Mouse (Mus musculus) thymus, adult 2 months (tissue): ENCODE data around the gene Mafg. TPM values are rescaled to one million over a fixed set of nuclear protein-coding genes. Genes with fewer than 3 reads are reported as not detected.

ENCODE experiments used
- DNase-seq: peaks from one replicate; pipeline ENCODE4 v3.0.0; 2021
- H3K27ac ChIP-seq: fragments of 200-500 bp; 2 replicates; pipeline ENCODE4 v1.5.1; 2012; ENCODE audit warnings: low read length, control low read depth; ENCODE audit not compliant: control insufficient read depth, insufficient read depth
- H3K27me3 ChIP-seq: fragments of 200-500 bp; 2 replicates; pipeline ENCODE4 v1.6.1; 2012; ENCODE audit warnings: mild to moderate bottlenecking, low read length, moderate library complexity, mixed read lengths; ENCODE audit not compliant: control insufficient read depth, insufficient read depth
- H3K36me3 ChIP-seq: fragments of 200-500 bp; 2 replicates; pipeline ENCODE4 v1.6.1; 2012; ENCODE audit warnings: mild to moderate bottlenecking, low read length, moderate library complexity; ENCODE audit not compliant: control insufficient read depth, insufficient read depth
- H3K4me1 ChIP-seq: fragments of 200-500 bp; replicated peaks from 2 replicates; pipeline ENCODE4 v1.6.1; 2012; ENCODE audit warnings: low read length; ENCODE audit not compliant: control insufficient read depth, insufficient read depth
- H3K4me3 ChIP-seq: fragments of 200-500 bp; 2 replicates; pipeline ENCODE4 v1.5.1; 2012; ENCODE audit warnings: mild to moderate bottlenecking, low read length, control low read depth, moderate library complexity; ENCODE audit not compliant: control insufficient read depth, insufficient read depth
- CTCF ChIP-seq: fragments of 200-500 bp; IDR thresholded peaks from 2 replicates; pipeline ENCODE4 v1.5.1; 2012; ENCODE audit warnings: mild to moderate bottlenecking, control low read depth, low read length, moderate library complexity, borderline replicate concordance; ENCODE audit not compliant: control insufficient read depth, poor library complexity, insufficient read depth; ENCODE audit errors: extremely low read depth
- POLR2A ChIP-seq: fragments of 200-500 bp; IDR thresholded peaks from 2 replicates; pipeline ENCODE4 v1.6.1; 2012; ENCODE audit warnings: mild to moderate bottlenecking, low read length, control low read depth, moderate library complexity; ENCODE audit not compliant: control insufficient read depth, poor library complexity, insufficient read depth; ENCODE audit errors: extremely low read depth
- WGBS: fragments of 180-500 bp; shearing (Covaris S2); methylation state at CpG from one replicate; pipeline ENCODE4 v1.1.7; 2018; 5-methylcytosine and 5-hydroxymethylcytosine counted together
- polyA plus RNA-seq: library from polyadenylated mRNA; depleted of rRNA; stranded (reverse); fragments of >200 nt; gene quantifications from 2 replicates; pipeline ENCODE4 v1.2.3, GENCODE M21; 2012

The Mafg gene
- polyA plus RNA-seq, 1 experiment = 35.5 TPM

- H3K4me3 ChIP-seq = peak overlapping the region; percentile 15
- no peak overlapping the region for H3K27ac ChIP-seq
- peak; percentile 18 for DNase-seq
- H3K27me3 ChIP-seq = peaks cover 25% of the 10 kb centered on the region
- H3K36me3 ChIP-seq = no peaks in the 10 kb centered on the region
- TF ChIP-seq CTCF (no peak), POLR2A (no peak)
- 1% methylated on average over 92 of the region's 95 CpGs for WGBS
- peaks cover 14% of the 10 kb centered on the region for H3K4me1 ChIP-seq
Observed at GRCm38 (mm10) chr11:120660301-120661075, 27.1 kb upstream of the Mafg start.

- Histone ChIP-seq H3K27ac (no peak overlapping the region), H3K4me1 (peaks cover 14% of the 10 kb centered on the region), H3K36me3 (no peaks in the 10 kb centered on the region), H3K27me3 (peaks cover 25% of the 10 kb centered on the region), H3K4me3 (no peak overlapping the region; the same call in 1 of the 2 replicates)
- DNase-seq = no peak
- no peak for TF ChIP-seq POLR2A
- WGBS = 9% methylated on average over 50 of the region's 50 CpGs
Observed at GRCm38 (mm10) chr11:120659509-120660300, 26.3 kb upstream of the Mafg start.

- WGBS = 4% methylated on average over 24 of the region's 24 CpGs
- H3K36me3 ChIP-seq = no peaks in the 10 kb centered on the region
- H3K4me3 ChIP-seq = no peak overlapping the region
- peak; percentile 89 for TF ChIP-seq CTCF
- no peak for TF ChIP-seq POLR2A
- peak; percentile 87 for DNase-seq
- peaks cover 14% of the 10 kb centered on the region for H3K4me1 ChIP-seq
- no peak overlapping the region for H3K27ac ChIP-seq
- peaks cover 25% of the 10 kb centered on the region for H3K27me3 ChIP-seq
Observed at GRCm38 (mm10) chr11:120658876-120659410, 25.5 kb upstream of the Mafg start.

GRCm38 (mm10) chr11:120657301-120657700 lies 23.9 kb upstream of the Mafg start:
- Histone ChIP-seq H3K27ac (no peak overlapping the region), H3K36me3 (no peaks in the 10 kb centered on the region), H3K27me3 (peaks cover 21% of the 10 kb centered on the region), H3K4me1 (peaks cover 14% of the 10 kb centered on the region), H3K4me3 (no peak overlapping the region)
- 96% methylated on average over 4 of the region's 4 CpGs for WGBS
- TF ChIP-seq CTCF (no peak), POLR2A (no peak)
- DNase-seq = no peak

GRCm38 (mm10) chr11:120654741-120655140 lies 21.3 kb upstream of the Mafg start:
- no peak for TF ChIP-seq CTCF
- TF ChIP-seq POLR2A = no peak
- Histone ChIP-seq H3K27me3 (peaks cover 5% of the 10 kb centered on the region; the same call in 1 of the 2 replicates), H3K4me1 (0 out of 2 replicates have a peak, but pooled peaks cover 2% of the 10 kb centered on the region), H3K36me3 (no peaks in the 10 kb centered on the region), H3K4me3 (no peak overlapping the region), H3K27ac (no peak overlapping the region)
- 89% methylated on average over 3 of the region's 3 CpGs for WGBS
- DNase-seq = no peak

- H3K27me3 ChIP-seq = no peaks in the 10 kb centered on the region
- no peak overlapping the region for H3K27ac ChIP-seq
- no peak for DNase-seq
- TF ChIP-seq CTCF (no peak), POLR2A (no peak)
- no peak overlapping the region for H3K4me3 ChIP-seq
- H3K4me1 ChIP-seq = peaks cover 11% of the 10 kb centered on the region
- no peaks in the 10 kb centered on the region for H3K36me3 ChIP-seq
- 96% methylated on average over 3 of the region's 3 CpGs for WGBS
Observed at GRCm38 (mm10) chr11:120651872-120652271, 18.5 kb upstream of the Mafg start.
